Mouse (Mus musculus) hindbrain, embryonic 13.5 days (tissue): ENCODE measurements around the gene Ascc1. TPM values are rescaled to one million over a fixed set of nuclear protein-coding genes. Genes with fewer than 3 reads are reported as not detected.
"Not testable (repeated sequence)": the region's sequence is repeated elsewhere in the genome, so short reads cannot be mapped to it uniquely, and the experiment has no call there.

ENCODE experiments used
- ATAC-seq: fragments of 200-750 bp; cut with Nextera tagmentation; 2 replicates; pipeline ENCODE4 v1.8.0; 2017; ENCODE audit warnings: moderate TSS enrichment; ENCODE audit not compliant: low FRiP score
- H3K27ac ChIP-seq: fragments of 300-500 bp; sonication (generic); 2 replicates; pipeline ENCODE4 v1.5.1; 2015; ENCODE audit warnings: inconsistent platforms, mild to moderate bottlenecking, moderate library complexity
- H3K27me3 ChIP-seq: fragments of 300-500 bp; sonication (generic); 2 replicates; pipeline ENCODE4 v1.6.1; 2015; ENCODE audit warnings: mild to moderate bottlenecking, inconsistent platforms
- H3K36me3 ChIP-seq: fragments of 300-500 bp; sonication (generic); 2 replicates; pipeline ENCODE4 v1.6.1; 2015; ENCODE audit warnings: mild to moderate bottlenecking, inconsistent platforms
- H3K4me1 ChIP-seq: fragments of 300-500 bp; sonication (generic); replicated peaks from 2 replicates; pipeline ENCODE4 v1.6.1; 2015; ENCODE audit warnings: inconsistent platforms
- H3K4me2 ChIP-seq: fragments of 300-500 bp; sonication (generic); 2 replicates; pipeline ENCODE4 v1.6.1; 2015; ENCODE audit warnings: inconsistent platforms, mild to moderate bottlenecking, moderate library complexity
- H3K4me3 ChIP-seq: fragments of 300-500 bp; sonication (generic); 2 replicates; pipeline ENCODE4 v1.5.1; 2015; ENCODE audit warnings: mild to moderate bottlenecking, inconsistent platforms
- H3K9ac ChIP-seq: fragments of 300-500 bp; sonication (generic); 2 replicates; pipeline ENCODE4 v1.6.1; 2015; ENCODE audit warnings: mild to moderate bottlenecking, inconsistent platforms
- H3K9me3 ChIP-seq: fragments of 300-500 bp; sonication (generic); 2 replicates; pipeline ENCODE4 v1.6.1; 2016; ENCODE audit warnings: inconsistent platforms
- WGBS: fragments of 180-500 bp; shearing (Covaris S2); methylation state at CpG from one replicate; pipeline ENCODE4 v1.1.7; 2015; 5-methylcytosine and 5-hydroxymethylcytosine counted together
- polyA plus RNA-seq: library from polyadenylated mRNA; unstranded; fragments of >200 nt; fragmentation: Nextera tagmentation; extraction: Ambion mirVana; gene quantifications from 2 replicates; pipeline ENCODE4 v1.2.1, GENCODE M21; 2015

Gene Ascc1
- polyA plus RNA-seq, 1 experiment from 2014 or later = 47.1 TPM

DNA sequence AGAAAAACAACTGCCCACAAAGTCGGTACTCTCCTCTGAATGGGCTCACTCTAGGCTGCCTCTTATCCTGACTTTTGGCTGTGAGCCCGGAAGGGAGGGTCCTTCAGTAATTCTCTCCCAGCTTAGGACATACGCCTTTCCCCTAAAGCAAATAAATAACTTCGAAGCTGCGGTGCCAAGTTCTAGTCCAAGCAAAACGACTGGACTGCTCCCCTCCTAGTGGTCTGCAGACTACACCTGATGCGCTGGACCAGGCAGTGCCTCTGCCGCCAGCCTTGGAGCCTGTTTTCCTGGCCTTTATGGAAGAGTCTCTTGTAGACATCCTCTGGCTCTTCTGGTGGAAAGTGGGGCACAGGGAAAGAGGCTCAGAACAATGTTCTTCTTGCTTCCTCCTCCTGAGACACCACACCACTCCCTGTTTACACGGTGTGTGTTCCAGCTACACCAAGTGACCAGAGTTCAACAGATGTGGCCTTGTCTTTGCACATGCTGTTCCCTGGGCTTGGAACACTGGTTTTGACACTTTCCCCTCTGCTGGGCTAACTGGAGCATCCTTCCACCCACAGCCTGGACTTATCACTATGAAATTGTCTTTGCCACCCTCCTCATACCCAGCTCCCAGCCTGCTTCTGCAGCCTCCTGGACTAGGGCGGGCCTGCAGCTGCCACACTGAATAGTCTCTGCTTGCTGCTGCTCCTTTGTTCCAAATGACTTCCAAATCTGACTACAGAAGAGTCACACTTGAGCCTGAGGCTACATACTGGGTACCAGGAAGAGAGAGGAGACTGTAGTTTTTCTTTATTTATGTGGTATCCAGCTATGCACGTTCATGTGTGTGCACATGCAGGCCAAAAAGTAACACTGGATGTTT is 23.5 kb upstream of the Ascc1 start:
- H3K27me3 ChIP-seq = no peaks in the 10 kb centered on the region
- ATAC-seq = peak; percentile 39; the same call in 1 of the 2 replicates
- peaks cover 35% of the 10 kb centered on the region for H3K4me1 ChIP-seq
- H3K4me2 ChIP-seq = no peak overlapping the region
- no peak overlapping the region for H3K4me3 ChIP-seq
- H3K27ac ChIP-seq = peak overlapping the region; percentile 74
- no peaks in the 10 kb centered on the region for H3K9me3 ChIP-seq
- peaks cover 5% of the 10 kb centered on the region; the same call in 1 of the 2 replicates for H3K36me3 ChIP-seq
- H3K9ac ChIP-seq = no peak overlapping the region
- WGBS = 45% methylated on average over 11 of the region's 11 CpGs

- Histone ChIP-seq H3K4me2 (no peak overlapping the region), H3K36me3 (peaks cover 19% of the 10 kb centered on the region), H3K9me3 (no peaks in the 10 kb centered on the region), H3K4me1 (peaks cover 25% of the 10 kb centered on the region), H3K27me3 (no peaks in the 10 kb centered on the region), H3K9ac (no peak overlapping the region), H3K27ac (no peak overlapping the region), H3K4me3 (no peak overlapping the region)
- ATAC-seq = no peak
- 91% methylated on average over 6 of the region's 6 CpGs for WGBS
Measured at GRCm38 (mm10) chr10:59980815-59981244, 21.8 kb upstream of the Ascc1 start.

GRCm38 (mm10) chr10:59981336-59981735 is 21.3 kb upstream of the Ascc1 start:
- no peak overlapping the region for H3K4me2 ChIP-seq
- WGBS = 81% methylated on average over 4 of the region's 4 CpGs
- no peak overlapping the region for H3K4me3 ChIP-seq
- H3K9ac ChIP-seq = no peak overlapping the region
- H3K9me3 ChIP-seq = no peaks in the 10 kb centered on the region
- no peak for ATAC-seq
- peaks cover 24% of the 10 kb centered on the region for H3K36me3 ChIP-seq
- peaks cover 25% of the 10 kb centered on the region for H3K4me1 ChIP-seq
- H3K27ac ChIP-seq = 0 out of 2 replicates have a peak overlapping the region, but pooled peaks have one; percentile 15
- H3K27me3 ChIP-seq = no peaks in the 10 kb centered on the region

DNA sequence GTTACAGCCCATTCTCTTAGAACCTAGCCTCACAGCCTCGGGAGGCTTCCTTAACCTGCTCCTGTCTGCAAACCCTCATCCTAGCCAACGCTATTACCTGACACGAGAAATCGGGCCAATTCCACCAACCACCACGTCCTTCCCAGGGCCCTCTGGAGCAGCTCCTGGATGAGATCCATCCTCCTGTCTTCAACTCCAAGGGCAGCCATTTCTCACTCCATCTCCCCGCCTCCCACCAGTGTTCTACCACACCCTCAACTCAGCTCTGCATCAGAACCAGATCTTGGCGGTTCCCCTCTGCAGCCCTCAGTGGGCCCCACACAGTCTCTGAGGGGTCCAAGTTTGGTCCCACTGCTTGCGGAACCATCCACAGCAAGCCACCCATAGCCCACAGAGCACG is 20.8 kb upstream of the Ascc1 start:
- Histone ChIP-seq H3K27ac (0 out of 2 replicates have a peak overlapping the region, but pooled peaks have one; percentile 15), H3K4me1 (peaks cover 25% of the 10 kb centered on the region), H3K9me3 (no peaks in the 10 kb centered on the region), H3K27me3 (no peaks in the 10 kb centered on the region), H3K4me3 (no peak overlapping the region), H3K9ac (no peak overlapping the region), H3K36me3 (peaks cover 27% of the 10 kb centered on the region), H3K4me2 (no peak overlapping the region)
- no peak for ATAC-seq
- WGBS = 91% methylated on average over 9 of the region's 9 CpGs

DNA sequence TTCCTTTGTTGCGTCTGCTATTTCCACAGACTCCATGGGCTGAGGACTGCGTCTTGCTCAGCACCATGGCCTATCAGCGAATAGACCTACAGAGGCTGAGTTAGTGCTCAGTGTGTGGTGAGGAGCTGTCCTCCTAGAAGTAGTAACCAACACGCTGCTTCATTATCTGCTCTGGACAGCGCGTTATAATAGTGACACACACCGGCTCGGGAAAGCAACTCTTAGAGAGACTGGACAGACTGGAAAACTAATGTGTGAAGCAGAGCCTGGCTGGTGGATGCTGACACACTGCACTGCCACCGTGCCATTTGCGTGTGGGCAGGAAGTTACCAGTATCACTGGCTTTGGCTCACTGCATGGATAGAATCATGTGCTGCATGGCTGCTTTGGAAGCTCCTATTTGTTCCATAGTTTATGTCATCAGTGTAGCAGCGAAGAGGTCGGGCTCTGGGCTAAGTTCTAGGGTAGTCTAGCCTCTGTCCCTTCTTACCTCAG is 20.2 kb upstream of the Ascc1 start:
- Histone ChIP-seq H3K27ac (no peak overlapping the region), H3K9me3 (no peaks in the 10 kb centered on the region), H3K27me3 (no peaks in the 10 kb centered on the region), H3K4me2 (no peak overlapping the region), H3K9ac (no peak overlapping the region), H3K4me3 (no peak overlapping the region), H3K4me1 (peaks cover 24% of the 10 kb centered on the region), H3K36me3 (peaks cover 33% of the 10 kb centered on the region)
- no peak for ATAC-seq
- 94% methylated on average over 12 of the region's 12 CpGs for WGBS

GRCm38 (mm10) chr10:59988036-59988435 is 14.6 kb upstream of the Ascc1 start:
- H3K4me2 ChIP-seq = no peak overlapping the region
- no peaks in the 10 kb centered on the region for H3K27me3 ChIP-seq
- H3K9ac ChIP-seq = no peak overlapping the region
- no peak overlapping the region for H3K4me3 ChIP-seq
- H3K9me3 ChIP-seq = no peaks in the 10 kb centered on the region
- H3K4me1 ChIP-seq = peaks cover 12% of the 10 kb centered on the region
- 95% methylated on average over 4 of the region's 4 CpGs for WGBS
- peaks cover 82% of the 10 kb centered on the region for H3K36me3 ChIP-seq
- no peak for ATAC-seq
- no peak overlapping the region for H3K27ac ChIP-seq

DNA sequence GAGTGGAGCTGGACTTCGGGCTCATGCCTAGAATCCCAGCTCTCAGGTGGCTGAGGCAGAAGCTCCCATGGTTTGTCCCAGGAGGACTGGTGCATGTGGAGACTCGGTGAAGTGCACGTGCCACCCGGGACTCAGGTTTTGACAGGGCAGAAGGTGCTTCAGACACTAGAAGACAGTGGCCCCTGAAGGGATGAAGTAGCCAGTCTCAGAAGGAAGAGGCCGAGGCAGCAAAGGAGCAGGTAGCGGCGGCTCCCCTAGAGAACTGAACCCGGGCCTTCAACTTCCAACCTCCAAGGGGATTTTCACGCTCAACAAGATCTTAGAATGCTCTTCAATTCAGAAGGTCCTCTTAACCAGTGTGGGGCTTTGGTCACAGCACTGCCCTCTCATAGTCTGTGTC is 12.2 kb upstream of the Ascc1 start:
- no peak overlapping the region for H3K4me3 ChIP-seq
- no peak for ATAC-seq
- peaks cover 12% of the 10 kb centered on the region for H3K4me1 ChIP-seq
- no peaks in the 10 kb centered on the region for H3K9me3 ChIP-seq
- no peak overlapping the region for H3K4me2 ChIP-seq
- WGBS = 96% methylated on average over 9 of the region's 9 CpGs
- H3K27me3 ChIP-seq = no peaks in the 10 kb centered on the region
- no peak overlapping the region for H3K9ac ChIP-seq
- H3K36me3 ChIP-seq = peaks cover 79% of the 10 kb centered on the region
- no peak overlapping the region for H3K27ac ChIP-seq

DNA sequence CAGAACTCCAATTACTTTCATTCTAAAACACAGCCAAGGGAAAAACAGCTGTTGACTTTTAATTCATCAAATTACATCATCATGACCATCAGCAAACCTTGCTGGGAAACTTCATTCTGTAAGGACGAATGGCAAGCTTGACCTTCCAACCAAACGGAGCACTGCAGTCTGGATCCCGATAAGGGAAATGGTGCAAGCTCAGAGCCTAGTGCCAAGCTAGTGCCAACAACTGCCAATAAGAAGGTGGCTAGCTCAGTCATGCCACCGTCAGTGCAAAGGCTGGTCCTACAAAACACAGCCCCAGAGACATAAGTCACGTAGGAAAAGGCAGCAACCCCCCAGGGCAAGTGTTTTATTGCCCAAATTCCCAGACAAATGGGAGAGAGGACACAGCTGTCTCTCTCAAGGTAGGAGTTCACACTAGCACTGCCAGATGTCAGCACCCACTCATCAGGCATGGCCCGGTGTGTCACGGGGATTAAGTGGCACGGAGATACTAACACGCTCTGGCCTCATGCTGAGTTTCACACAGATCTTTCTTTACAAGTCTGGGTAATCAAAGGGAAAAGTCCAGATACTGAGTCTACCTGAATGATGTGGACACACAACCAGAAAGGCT is 11.2 kb upstream of the Ascc1 start:
- Histone ChIP-seq H3K36me3 (peaks cover 81% of the 10 kb centered on the region), H3K27ac (no peak overlapping the region), H3K9me3 (no peaks in the 10 kb centered on the region), H3K9ac (no peak overlapping the region), H3K27me3 (no peaks in the 10 kb centered on the region), H3K4me2 (no peak overlapping the region), H3K4me3 (no peak overlapping the region), H3K4me1 (peaks cover 12% of the 10 kb centered on the region)
- ATAC-seq = no peak
- WGBS = 84% methylated on average over 9 of the region's 9 CpGs

DNA sequence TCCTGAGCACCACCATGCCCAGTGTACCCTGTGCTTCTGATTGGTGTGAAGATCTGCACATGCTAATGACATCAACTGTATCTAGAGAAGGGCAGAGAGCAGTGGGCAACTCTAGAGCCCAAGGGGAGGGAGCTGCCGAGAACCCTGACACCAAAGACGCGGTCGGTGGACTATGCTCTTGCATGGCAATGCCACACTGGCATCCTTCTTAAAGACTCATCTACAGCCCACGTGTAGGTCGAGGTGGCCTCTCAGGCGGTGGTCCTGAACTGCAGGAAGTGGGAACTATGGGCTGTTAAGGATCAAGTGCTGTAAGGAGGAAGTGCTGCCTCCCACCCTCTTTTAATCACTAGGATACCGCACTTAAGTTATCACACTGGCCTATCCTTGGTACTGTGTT is 10.6 kb upstream of the Ascc1 start:
- ATAC-seq = no peak
- peaks cover 78% of the 10 kb centered on the region for H3K36me3 ChIP-seq

GRCm38 (mm10) chr10:59993813-59994212 is 8.8 kb upstream of the Ascc1 start:
- not testable (repeated sequence) for H3K4me3 ChIP-seq, H3K9me3 ChIP-seq, H3K27me3 ChIP-seq, H3K27ac ChIP-seq, H3K9ac ChIP-seq, ATAC-seq, H3K4me2 ChIP-seq
- Histone ChIP-seq H3K4me1 (peaks cover 12% of the 10 kb centered on the region), H3K36me3 (peaks cover 61% of the 10 kb centered on the region)
- 87% methylated on average over 2 of the region's 3 CpGs for WGBS

More for the DNA sequence above, 10.6 kb upstream of the Ascc1 start:
- Histone ChIP-seq H3K4me2 (no peak overlapping the region), H3K27ac (no peak overlapping the region), H3K4me1 (peaks cover 12% of the 10 kb centered on the region), H3K9me3 (no peaks in the 10 kb centered on the region), H3K27me3 (no peaks in the 10 kb centered on the region), H3K4me3 (no peak overlapping the region), H3K9ac (no peak overlapping the region)
- 93% methylated on average over 8 of the region's 8 CpGs for WGBS

GRCm38 (mm10) chr10:59995889-59996288 is 6.7 kb upstream of the Ascc1 start:
- ATAC-seq = no peak

DNA sequence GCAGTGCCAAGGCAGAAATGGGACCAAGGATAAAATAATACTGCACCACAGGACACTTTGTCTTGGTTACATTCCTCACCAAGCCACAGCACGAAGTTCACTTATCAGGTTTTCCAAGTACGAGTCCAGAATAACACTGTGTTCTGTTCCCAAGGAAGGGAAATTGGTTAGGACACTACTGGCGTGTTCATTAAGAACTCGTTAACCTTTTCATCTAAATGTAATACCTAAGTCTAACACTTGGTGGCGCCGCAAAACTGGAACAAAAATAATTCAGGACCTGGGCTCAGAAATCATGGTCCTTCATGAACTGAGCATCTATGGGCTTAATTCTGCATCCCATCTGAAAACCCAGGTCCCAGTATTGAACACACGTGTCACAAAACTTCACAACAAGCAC is 5.0 kb upstream of the Ascc1 start:
- peaks cover 19% of the 10 kb centered on the region for H3K4me1 ChIP-seq
- no peak overlapping the region for H3K4me2 ChIP-seq
- H3K27ac ChIP-seq = no peak overlapping the region
- no peak for ATAC-seq
- H3K9me3 ChIP-seq = no peaks in the 10 kb centered on the region
- no peak overlapping the region for H3K9ac ChIP-seq
- H3K27me3 ChIP-seq = no peaks in the 10 kb centered on the region
- 19% methylated on average over 7 of the region's 7 CpGs for WGBS
- no peak overlapping the region for H3K4me3 ChIP-seq
- peaks cover 25% of the 10 kb centered on the region for H3K36me3 ChIP-seq

More at GRCm38 (mm10) chr10:59995889-59996288, 6.7 kb upstream of the Ascc1 start:
- H3K4me1 ChIP-seq = peaks cover 15% of the 10 kb centered on the region
- WGBS = 95% methylated on average over 6 of the region's 6 CpGs
- H3K4me3 ChIP-seq = no peak overlapping the region
- no peak overlapping the region for H3K9ac ChIP-seq
- H3K4me2 ChIP-seq = no peak overlapping the region
- peaks cover 41% of the 10 kb centered on the region for H3K36me3 ChIP-seq
- H3K27me3 ChIP-seq = no peaks in the 10 kb centered on the region
- H3K9me3 ChIP-seq = no peaks in the 10 kb centered on the region
- H3K27ac ChIP-seq = no peak overlapping the region
